In the genomic region with DNA sequence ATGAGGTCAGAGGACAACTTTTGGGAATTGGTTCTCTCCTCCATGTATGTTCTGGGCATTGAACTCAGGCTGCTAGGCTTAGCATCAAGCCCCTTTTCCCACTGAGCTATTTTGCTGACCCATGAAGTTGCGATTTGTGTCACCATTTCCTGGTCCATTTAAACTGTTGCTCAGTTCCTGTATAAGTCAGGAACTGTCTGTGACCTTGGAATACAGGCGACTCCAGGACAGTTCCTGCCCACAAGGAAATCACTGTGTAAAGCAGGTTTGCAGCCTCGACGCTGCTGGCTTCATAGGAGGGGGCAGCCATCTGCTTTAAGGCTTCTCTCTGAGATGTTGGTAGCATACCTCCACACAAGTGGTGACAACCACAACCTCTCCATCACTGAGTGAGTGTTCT, we compare ENCODE assay signal across 34 mouse cellular contexts.
"Had no signal": no experiment of that assay in that cellular context is flagged by ENCODE, and none has a peak within 500 bp of the region (broad histone marks: within the 10 kb centered on the region; RNA-seq: fewer than 3 reads in every experiment).

No protein-coding gene starts in this region.

- H3K27ac ChIP-seq: heart, embryonic 13.5 days; heart, embryonic 15.5 days; hindbrain, embryonic 10.5 days; hindbrain, embryonic 12.5 days; hindbrain, embryonic 13.5 days; hindbrain, embryonic 14.5 days; hindbrain, embryonic 15.5 days; hindbrain, postnatal 0 days; intestine, embryonic 15.5 days; kidney, embryonic 15.5 days; kidney, postnatal 0 days; layer of hippocampus, adult 2 months; left cerebral cortex, adult 2 months had no signal

- H3K27me3 ChIP-seq: heart, embryonic 12.5 days; heart, embryonic 13.5 days; heart, embryonic 15.5 days; hindbrain, embryonic 12.5 days; hindbrain, embryonic 13.5 days; hindbrain, embryonic 15.5 days; intestine, embryonic 15.5 days; kidney, embryonic 15.5 days had no signal

- ATAC-seq: hindbrain, embryonic 16.5 days; hindbrain, postnatal 0 days; inflammation-experienced regulatory T-cells, adult 6 months; intestine, embryonic 15.5 days; intestine, embryonic 16.5 days; intestine, postnatal 0 days had no signal

- H3K4me3 ChIP-seq: heart, embryonic 12.5 days; heart, embryonic 13.5 days; heart, embryonic 15.5 days; hindbrain, embryonic 10.5 days; hindbrain, embryonic 12.5 days; hindbrain, embryonic 13.5 days; hindbrain, embryonic 15.5 days; intestine, embryonic 15.5 days; kidney, embryonic 15.5 days; layer of hippocampus, adult 2 months; left cerebral cortex, adult 2 months had no signal

- H3K36me3 ChIP-seq: heart, embryonic 15.5 days; hindbrain, embryonic 10.5 days; hindbrain, embryonic 12.5 days; hindbrain, embryonic 13.5 days; hindbrain, embryonic 15.5 days; intestine, embryonic 15.5 days had no signal

- H3K9ac ChIP-seq: heart, embryonic 12.5 days; heart, embryonic 13.5 days; heart, embryonic 15.5 days; hindbrain, embryonic 12.5 days; hindbrain, embryonic 13.5 days; hindbrain, embryonic 14.5 days; hindbrain, embryonic 15.5 days; intestine, embryonic 15.5 days; kidney, embryonic 15.5 days had no signal

- H3K9me3 ChIP-seq: heart, embryonic 12.5 days; heart, embryonic 13.5 days; heart, embryonic 15.5 days; hindbrain, embryonic 10.5 days; hindbrain, embryonic 12.5 days; hindbrain, embryonic 13.5 days; hindbrain, embryonic 15.5 days; intestine, embryonic 15.5 days; kidney, embryonic 15.5 days had no signal

- DNase-seq: heart, postnatal 14 days; heart, postnatal 36 days; heart, postnatal 4 days; kidney, adult 11 months; kidney, adult 18-20 months; kidney, adult 2 months; kidney, adult 8-10 months; kidney, adult 9 months; kidney, postnatal 10 days; kidney, postnatal 14 days; kidney, postnatal 25 days; kidney, postnatal 36 days; kidney, postnatal 4 days; layer of hippocampus, adult 9-11 months; layer of hippocampus, postnatal 36 days had no signal

- H3K4me2 ChIP-seq: heart, embryonic 11.5 days; heart, embryonic 12.5 days; heart, embryonic 13.5 days; heart, embryonic 15.5 days; hindbrain, embryonic 12.5 days; hindbrain, embryonic 13.5 days; hindbrain, embryonic 14.5 days; hindbrain, embryonic 15.5 days; intestine, embryonic 15.5 days; kidney, embryonic 15.5 days had no signal
